Mouse (Mus musculus) intestine, embryonic 14.5 days (tissue): ENCODE results near the gene Taf1a. TPM values are rescaled to one million over a fixed set of nuclear protein-coding genes. Genes with fewer than 3 reads are reported as not detected.

Source experiments
- ATAC-seq: fragments of 200-750 bp; cut with Nextera tagmentation; replicated peaks from 2 replicates; pipeline ENCODE4 v1.8.0; 2017; ENCODE audit warnings: low read depth, moderate number of reproducible peaks, moderate TSS enrichment, moderate library complexity; ENCODE audit not compliant: low FRiP score, low TSS enrichment
- DNase-seq: peaks from one replicate; pipeline ENCODE4 v3.0.0-alpha.2; 2018; ENCODE audit warnings: low spot score
- H3K27ac ChIP-seq: fragments of 300-500 bp; sonication (generic); 2 replicates; pipeline ENCODE4 v1.5.1; 2014; ENCODE audit warnings: low read depth, mild to moderate bottlenecking, control low read depth
- H3K27me3 ChIP-seq: fragments of 300-500 bp; sonication (generic); replicated peaks from 2 replicates; pipeline ENCODE4 v1.6.1; 2014; ENCODE audit warnings: low read length, control low read depth; ENCODE audit not compliant: control insufficient read depth, insufficient read depth
- H3K36me3 ChIP-seq: fragments of 300-500 bp; sonication (generic); 2 replicates; pipeline ENCODE4 v1.6.1; 2014; ENCODE audit warnings: low read length, control low read depth; ENCODE audit not compliant: control insufficient read depth, insufficient read depth
- H3K4me1 ChIP-seq: fragments of 300-500 bp; sonication (generic); replicated peaks from 2 replicates; pipeline ENCODE4 v1.6.1; 2014; ENCODE audit warnings: low read length, control low read depth, mixed read lengths; ENCODE audit not compliant: control insufficient read depth, insufficient read depth
- H3K4me2 ChIP-seq: fragments of 300-500 bp; sonication (generic); 2 replicates; pipeline ENCODE4 v1.6.1; 2014; ENCODE audit warnings: low read length
- H3K4me3 ChIP-seq: fragments of 300-500 bp; sonication (generic); 2 replicates; pipeline ENCODE4 v1.5.1; 2014; ENCODE audit warnings: low read depth, low read length, control low read depth, mixed read lengths
- H3K9ac ChIP-seq: fragments of 300-500 bp; sonication (generic); 2 replicates; pipeline ENCODE4 v1.6.1; 2014; ENCODE audit warnings: mild to moderate bottlenecking, low read length
- H3K9me3 ChIP-seq: fragments of 300-500 bp; sonication (generic); 2 replicates; pipeline ENCODE4 v1.6.1; 2016; ENCODE audit warnings: low read length, control low read depth; ENCODE audit not compliant: control insufficient read depth
- WGBS: fragments of 180-500 bp; shearing (Covaris S2); extraction: QIAGEN DNeasy Blood & Tissue Kit; methylation state at CpG from one replicate; pipeline ENCODE4 v1.1.7; 2014; 5-methylcytosine and 5-hydroxymethylcytosine counted together
- polyA plus RNA-seq: library from polyadenylated mRNA; unstranded; fragments of >200 nt; fragmentation: Nextera tagmentation; extraction: Ambion mirVana; gene quantifications from 2 replicates; pipeline ENCODE4 v1.2.1, GENCODE M21; 2014

Gene Taf1a
- polyA plus RNA-seq, 1 experiment from 2014 or later = 21.8 TPM

GRCm38 (mm10) chr1:183424100-183424499 lies 35.3 kb downstream of the Taf1a start:
- DNase-seq = no peak
- WGBS = 93% methylated on average over 7 of the region's 7 CpGs
- Histone ChIP-seq H3K9me3 (no peaks in the 10 kb centered on the region), H3K4me2 (no peak overlapping the region), H3K4me1 (no peaks in the 10 kb centered on the region), H3K4me3 (no peak overlapping the region), H3K36me3 (no peaks in the 10 kb centered on the region), H3K9ac (no peak overlapping the region), H3K27me3 (no peaks in the 10 kb centered on the region), H3K27ac (no peak overlapping the region)
- no peak for ATAC-seq

- Histone ChIP-seq H3K9me3 (no peaks in the 10 kb centered on the region), H3K36me3 (no peaks in the 10 kb centered on the region), H3K4me3 (no peak overlapping the region), H3K4me1 (peaks cover 5% of the 10 kb centered on the region; the same call in 1 of the 2 replicates), H3K4me2 (no peak overlapping the region), H3K27me3 (no peaks in the 10 kb centered on the region), H3K9ac (no peak overlapping the region), H3K27ac (no peak overlapping the region)
- WGBS = 91% methylated on average over 9 of the region's 9 CpGs
- DNase-seq (no peak), ATAC-seq (no peak)
Measured at GRCm38 (mm10) chr1:183434918-183435317, 46.1 kb downstream of the Taf1a start.

GRCm38 (mm10) chr1:183439036-183439435 lies 50.3 kb downstream of the Taf1a start:
- ATAC-seq (0 out of 2 replicates have a peak, but pooled peaks have one; percentile 51), DNase-seq (peak; percentile 82)
- Histone ChIP-seq H3K27ac (no peak overlapping the region), H3K4me2 (peak overlapping the region; percentile 25), H3K9ac (no peak overlapping the region), H3K36me3 (no peaks in the 10 kb centered on the region), H3K4me3 (no peak overlapping the region), H3K9me3 (0 out of 2 replicates have a peak, but pooled peaks cover 4% of the 10 kb centered on the region), H3K27me3 (no peaks in the 10 kb centered on the region), H3K4me1 (peaks cover 5% of the 10 kb centered on the region; the same call in 1 of the 2 replicates)
- WGBS = 39% methylated on average over 22 of the region's 22 CpGs

GRCm38 (mm10) chr1:183442015-183442774 lies 53.4 kb downstream of the Taf1a start:
- ATAC-seq (peak; percentile 58), DNase-seq (peak; percentile 96)
- H3K9ac ChIP-seq = no peak overlapping the region
- no peak overlapping the region for H3K4me3 ChIP-seq
- H3K27me3 ChIP-seq = no peaks in the 10 kb centered on the region
- H3K4me1 ChIP-seq = peaks cover 5% of the 10 kb centered on the region; the same call in 1 of the 2 replicates
- no peak overlapping the region for H3K4me2 ChIP-seq
- no peak overlapping the region for H3K27ac ChIP-seq
- H3K36me3 ChIP-seq = no peaks in the 10 kb centered on the region
- 0 out of 2 replicates have a peak, but pooled peaks cover 4% of the 10 kb centered on the region for H3K9me3 ChIP-seq
- WGBS = 21% methylated on average over 19 of the region's 19 CpGs

GRCm38 (mm10) chr1:183453066-183453465 lies 64.3 kb downstream of the Taf1a start:
- no peak for ATAC-seq
- WGBS = 16% methylated on average over 3 of the region's 3 CpGs
- Histone ChIP-seq H3K4me3 (no peak overlapping the region), H3K36me3 (no peaks in the 10 kb centered on the region), H3K4me1 (no peaks in the 10 kb centered on the region), H3K27ac (no peak overlapping the region), H3K27me3 (no peaks in the 10 kb centered on the region), H3K9ac (no peak overlapping the region), H3K4me2 (no peak overlapping the region), H3K9me3 (peaks cover 4% of the 10 kb centered on the region; the same call in 1 of the 2 replicates)
- DNase-seq = no peak

Other genes starting within 250 kb of the Taf1a start
- 12.1 and 15.1 TPM in 2 replicates for gene Disp1, start 167.5 kb upstream of the Taf1a start, polyA plus RNA-seq
- gene Aida, start 92.4 kb upstream of the Taf1a start, polyA plus RNA-seq = 26.4 and 27.5 TPM in 2 replicates
- gene Brox, start 91.7 kb upstream of the Taf1a start, polyA plus RNA-seq = 44.7 and 48.7 TPM in 2 replicates
- gene Mia3, start 19.4 kb upstream of the Taf1a start, polyA plus RNA-seq = 94.5 and 102 TPM in 2 replicates
- 0.48 and 0.65 TPM in 2 replicates for gene Hhipl2, start 29.2 kb downstream of the Taf1a start, polyA plus RNA-seq